Mouse (Mus musculus): ENCODE measurements at regions not wholly inside any gene's neighbourhood (a gene's known extent, or its start where the extent isn't known, plus 50 kb on each side); places are given as distances from the start of the nearest gene placed in this dataset.

DNA sequence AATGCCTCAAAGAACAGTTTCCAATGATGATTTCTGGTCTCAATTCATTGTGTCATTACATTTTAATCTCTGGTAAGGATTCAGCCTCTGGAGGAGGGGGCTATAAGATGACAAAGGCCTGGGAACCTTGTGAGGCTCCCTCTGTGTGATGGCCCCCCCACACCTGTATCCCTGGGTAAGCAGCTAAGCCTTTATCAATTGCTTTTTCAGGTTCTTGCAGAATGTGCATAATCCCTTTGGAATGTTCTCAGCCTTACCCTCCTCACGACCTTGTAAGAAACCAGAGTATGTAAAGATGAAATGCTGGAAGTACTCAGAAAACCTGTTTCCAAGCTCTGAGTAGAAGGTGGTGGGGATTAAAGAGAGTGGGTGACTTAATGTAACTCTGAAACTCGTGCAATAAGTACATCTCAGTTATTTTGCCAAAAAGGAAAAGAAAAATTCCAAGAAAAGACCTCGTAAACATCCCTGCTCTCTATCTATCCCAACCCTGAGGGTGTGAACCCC is 446.7 kb upstream of the Mctp2 start:
- DNase-seq: no peak

DNA sequence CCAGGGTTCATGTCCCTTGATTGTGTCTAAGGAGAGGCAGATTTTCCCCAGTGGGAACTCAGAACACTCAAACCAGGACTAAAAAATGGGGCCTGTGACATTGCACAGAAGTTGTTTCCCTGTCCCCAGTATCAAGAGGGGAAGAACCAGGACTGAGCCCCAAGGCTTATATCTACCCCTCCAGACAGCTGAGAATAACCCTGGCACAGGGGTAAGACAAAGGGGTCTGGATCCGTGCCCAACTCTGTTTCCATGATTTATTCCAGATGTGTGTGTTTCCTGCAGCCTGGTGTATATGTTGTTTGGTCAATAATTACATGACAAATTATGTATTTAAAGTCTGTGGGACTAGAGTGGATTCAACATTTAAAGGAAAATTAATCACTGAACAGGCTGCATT is 456.3 kb upstream of the Mctp2 start:
- no peak for DNase-seq

DNA sequence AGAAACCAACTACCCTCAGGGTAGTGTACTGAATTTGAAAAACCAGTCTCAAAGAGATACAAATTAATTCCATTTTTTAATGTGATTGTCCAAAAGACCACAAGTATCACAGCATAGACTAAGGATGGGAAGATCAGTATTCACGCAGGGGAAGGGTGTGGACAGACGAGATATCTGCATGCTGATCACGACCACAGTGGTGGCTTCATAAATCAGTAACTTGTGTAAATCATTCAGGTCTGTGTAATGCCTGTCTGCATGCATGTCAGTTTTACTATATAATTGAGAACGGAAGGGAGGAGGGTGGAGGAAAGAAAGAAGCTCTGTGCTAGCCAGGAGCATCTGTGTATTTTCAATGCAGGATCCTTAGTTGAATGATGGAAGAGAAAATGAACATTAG is 462.3 kb upstream of the Mctp2 start:
- no peak for DNase-seq

DNA sequence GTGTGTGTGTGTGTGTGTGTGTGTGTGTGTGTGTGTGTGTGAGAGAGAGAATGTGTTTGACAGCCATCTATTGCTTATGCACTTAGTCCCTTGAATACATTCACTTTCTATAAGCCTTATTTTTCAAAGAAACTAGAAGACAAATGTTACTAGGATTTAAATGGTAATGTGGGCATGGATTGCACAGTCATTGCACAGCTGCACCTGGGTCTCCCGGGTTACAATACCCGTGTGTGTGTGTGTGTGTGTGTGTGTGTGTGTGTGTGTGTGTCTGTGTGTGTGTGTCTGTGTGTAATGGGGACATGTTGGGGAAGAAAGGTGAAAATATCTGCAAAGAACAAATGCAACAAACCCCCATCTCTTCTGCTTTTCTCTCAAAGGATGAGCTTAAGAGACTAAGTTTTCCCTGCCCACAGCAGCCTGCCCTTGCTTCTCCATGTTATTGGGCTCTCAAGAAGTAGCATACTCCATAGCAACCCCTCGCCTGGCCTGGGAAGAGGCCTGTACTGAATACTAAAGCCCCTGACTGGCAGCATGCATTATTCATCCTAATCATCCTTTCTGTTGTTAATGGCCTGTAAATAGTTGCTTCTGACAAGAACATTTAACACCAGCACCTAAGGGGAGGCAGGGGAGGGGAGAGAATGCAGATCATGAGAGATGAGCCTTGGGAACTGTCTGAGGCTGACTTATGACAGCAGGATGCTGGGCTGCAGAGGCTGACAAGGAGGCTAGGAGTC is 467.8 kb upstream of the Mctp2 start:
- DNase-seq: no peak

DNA sequence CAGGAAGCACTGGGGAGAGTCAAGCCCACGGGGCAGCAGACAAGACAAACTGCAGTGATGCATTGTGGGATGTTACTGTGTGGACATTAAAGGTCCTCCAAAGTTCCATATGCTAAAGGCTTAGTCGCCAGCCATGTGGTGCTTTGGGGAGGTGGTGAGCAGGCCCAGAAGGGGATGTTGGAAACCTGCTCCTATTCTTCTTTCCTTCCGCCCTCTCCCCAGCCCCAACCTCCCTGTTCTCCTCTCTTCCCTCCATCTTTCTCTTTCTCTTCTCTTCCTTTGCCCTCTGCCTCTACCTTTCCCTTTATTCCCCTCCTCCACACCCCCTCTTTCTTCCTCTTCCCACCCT is 468.3 kb upstream of the Mctp2 start:
- DNase-seq: no peak

DNA sequence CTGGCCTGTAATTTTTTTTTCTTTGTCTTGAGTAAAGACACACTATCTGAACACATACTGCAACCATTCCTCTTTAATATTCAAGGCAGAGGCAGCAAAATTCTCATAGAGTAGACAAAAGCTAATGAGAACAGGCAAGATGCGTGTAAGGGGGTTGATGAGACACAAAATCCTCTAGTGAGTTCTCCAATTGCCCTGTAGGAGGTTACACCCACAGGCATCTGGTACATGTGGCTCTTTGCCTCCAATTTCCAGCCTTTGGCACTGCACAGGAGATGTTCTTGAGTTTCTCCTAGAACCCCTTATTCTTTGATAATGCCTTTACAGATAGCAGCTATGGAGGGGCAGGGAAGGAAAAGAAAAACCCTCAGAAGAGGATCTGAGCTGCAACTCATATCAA is 480.9 kb upstream of the Mctp2 start:
- no peak for DNase-seq

DNA sequence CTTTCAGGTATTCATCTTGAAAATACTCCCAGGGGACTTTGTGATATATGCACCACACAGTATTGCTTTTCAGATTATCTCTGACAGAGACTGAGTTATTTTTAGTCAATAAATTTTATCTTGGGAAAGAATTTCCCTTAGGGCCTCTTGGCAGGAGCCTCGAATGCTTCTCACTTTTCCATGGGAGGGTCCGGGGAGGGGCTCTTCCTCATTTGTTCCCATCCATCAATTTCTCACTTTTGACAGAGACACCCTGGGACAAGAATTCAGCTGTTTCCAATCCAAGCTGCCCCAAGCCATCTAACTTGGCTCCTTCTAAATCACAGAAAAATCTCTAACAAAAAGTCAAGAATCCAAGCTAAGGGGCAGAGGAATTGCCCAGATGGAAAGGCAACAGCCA is 481.9 kb upstream of the Mctp2 start:
- no peak for DNase-seq

DNA sequence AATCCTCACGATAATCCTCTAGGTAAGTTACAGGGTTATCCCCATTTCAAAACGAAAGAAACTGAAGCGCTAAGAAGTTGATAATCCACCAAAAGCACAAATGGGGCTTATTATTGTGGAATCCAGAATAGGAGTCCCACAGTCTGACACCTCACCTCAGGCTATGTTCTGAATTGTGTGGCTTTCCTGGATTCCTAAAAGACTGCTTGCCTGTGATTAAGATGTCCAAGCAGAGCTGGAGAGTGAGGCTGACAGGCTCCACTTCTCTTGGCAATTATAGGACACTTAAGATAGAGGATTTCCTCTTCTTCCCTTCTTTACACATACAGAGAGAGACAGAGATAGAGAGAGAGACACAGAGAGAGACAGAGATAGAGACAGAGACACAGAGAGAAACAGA is 515.7 kb upstream of the Mctp2 start:
- no peak for DNase-seq

DNA sequence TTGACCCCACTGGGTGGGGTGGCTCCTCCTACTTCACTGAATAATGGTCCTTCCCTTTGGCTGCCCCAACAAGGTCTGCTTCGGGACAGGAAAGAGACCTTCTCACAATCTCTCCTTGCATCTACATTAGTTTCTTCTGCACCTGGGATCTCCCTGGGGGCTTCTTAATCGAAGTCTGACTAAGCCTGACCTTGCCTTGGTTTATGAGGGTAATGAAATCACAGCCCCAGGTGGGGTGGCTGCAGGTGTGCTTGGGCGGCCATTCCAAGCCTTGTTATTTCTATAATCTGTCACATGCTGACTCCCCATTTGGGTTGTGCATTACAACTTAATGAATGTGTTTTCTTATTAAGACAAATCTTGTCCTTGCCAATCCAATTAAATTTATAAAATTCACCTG is 520.2 kb upstream of the Mctp2 start:
- DNase-seq: no peak

DNA sequence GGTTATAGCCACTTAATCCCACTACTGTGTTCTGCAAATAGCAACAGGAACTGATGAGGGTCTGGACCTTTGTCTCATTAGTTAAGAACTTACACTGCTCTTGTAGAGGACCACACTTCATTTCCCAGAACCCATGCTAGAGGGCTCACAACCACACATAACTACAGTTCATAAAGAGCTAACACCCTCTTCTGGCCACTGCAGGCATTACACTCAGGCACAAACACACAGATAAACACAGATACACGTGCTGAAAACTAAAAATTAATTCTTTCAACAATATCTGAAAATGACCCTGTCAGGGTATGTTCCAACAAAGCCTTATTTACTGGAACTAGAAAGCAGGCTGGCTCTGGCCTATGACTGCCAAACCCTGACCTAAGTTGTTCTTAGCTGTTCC is 529.0 kb upstream of the Mctp2 start:
- no peak for DNase-seq

DNA sequence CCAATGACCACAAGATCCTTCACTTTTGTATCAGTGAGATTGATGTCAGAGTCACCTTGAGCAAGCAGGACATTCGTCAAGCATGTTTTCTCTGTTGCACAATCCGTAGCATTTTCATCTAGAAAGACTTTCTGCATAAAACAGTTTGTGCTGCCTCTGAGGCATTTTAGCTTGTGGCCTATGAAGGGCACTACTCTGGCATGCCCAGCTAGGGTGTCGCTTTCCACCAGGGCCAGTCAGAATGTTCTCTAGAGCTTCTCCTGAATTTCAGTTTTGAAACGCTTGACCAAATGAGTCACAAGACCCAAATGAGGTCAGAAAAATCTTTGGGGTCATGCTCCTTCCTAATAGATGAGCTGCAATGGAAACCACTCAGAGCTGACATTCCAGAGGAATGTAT is 529.6 kb upstream of the Mctp2 start:
- peak; percentile 3 for DNase-seq

DNA sequence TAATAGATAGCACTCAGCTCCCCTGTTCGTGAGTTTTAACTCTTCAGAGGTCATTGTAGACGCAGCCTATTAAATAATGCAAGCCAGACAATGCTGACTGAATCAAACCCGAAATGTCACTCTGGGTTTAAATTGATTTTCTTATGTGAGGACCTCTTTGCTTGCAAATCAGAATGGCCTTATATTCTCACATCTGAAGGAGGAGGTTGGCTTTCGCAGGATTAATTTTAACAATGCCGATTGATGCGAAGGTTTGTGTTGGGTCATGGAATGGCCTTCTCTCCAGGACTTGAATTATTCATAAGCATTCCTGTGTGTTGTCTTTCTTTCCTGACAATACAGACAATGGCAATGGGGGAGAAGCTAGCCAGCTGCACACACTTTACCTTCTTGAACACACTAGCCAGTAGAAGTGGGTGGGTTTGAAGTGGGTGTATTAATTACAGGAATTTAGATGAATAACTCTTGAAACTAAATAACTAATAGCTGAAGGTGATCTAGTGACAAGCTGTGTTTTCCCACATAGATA is 530.1 kb upstream of the Mctp2 start:
- no peak for DNase-seq

DNA sequence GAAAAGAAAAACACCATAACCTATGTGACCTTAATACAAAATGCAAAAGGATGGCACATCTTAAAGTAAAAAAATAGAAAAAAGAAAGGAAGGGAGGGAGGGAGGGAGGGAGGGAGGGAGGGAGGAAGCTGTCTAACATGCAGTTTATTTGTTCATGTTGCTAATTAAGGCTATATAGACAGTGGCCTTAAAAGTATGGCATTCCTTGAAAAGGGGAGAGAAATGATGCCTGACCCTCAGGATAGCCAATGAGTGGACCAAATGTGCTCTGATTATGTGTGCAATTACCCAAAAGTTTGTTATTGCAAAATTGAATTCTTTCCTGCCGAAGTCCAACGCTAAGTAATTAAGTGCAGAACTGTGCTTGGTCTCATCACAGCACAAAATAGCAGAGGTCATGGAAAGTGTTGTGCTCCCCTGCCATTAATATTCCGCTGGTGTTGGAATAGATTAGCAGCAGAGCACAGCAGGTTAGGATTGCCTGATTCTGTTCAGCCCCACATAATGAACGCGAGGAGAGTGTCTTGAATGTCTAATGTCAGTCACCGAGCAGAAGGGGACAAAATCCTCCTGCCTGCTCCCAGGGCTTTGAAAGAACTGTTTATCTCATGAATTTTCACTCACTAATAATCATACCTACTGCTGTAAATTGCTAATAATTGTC is 531.7 kb upstream of the Mctp2 start:
- no peak for DNase-seq

DNA sequence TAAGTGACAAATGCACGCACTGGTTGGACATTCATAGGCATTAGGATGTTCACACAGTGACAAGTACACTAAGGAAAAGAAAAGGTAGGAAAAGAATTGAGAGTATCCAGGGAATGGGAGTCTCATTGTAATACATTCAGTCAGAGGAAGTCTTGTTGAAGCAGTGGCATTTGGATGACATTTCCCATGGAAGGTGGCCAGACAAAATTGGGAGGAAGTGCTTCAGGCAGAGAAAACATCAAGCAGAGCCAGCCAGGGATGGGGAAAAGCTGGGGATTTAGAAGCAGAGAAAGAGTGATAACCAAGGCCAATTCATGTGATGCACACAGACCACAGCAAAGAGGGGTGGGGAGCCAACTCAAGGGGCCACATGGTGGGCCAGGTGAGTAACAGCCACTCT is 524.0 kb upstream of the Rgma start:
- no peak for DNase-seq

DNA sequence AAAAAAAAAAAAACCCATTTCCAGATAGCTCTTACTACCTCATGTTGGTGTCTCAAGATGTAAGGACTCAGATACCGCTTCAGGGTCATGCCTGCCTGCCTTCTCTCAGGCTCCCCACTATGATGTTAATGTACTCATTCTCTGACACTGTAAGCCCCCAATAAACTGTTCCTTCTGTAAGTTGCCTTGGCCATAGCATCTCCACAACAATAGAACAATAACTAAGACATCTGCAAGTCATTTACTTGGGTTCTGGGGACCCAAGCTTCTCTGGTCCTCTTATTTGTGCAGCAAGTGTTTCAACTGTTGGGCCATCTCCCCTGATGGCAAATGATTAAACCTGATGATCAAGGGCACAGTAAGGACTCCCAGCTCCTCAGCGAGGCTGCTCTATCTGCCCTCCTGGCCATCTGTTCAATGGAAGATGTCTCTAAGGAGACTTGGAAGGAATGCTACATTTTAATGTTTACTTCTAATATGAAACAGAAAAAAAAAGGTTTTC is 520.8 kb upstream of the Rgma start:
- no peak for DNase-seq

DNA sequence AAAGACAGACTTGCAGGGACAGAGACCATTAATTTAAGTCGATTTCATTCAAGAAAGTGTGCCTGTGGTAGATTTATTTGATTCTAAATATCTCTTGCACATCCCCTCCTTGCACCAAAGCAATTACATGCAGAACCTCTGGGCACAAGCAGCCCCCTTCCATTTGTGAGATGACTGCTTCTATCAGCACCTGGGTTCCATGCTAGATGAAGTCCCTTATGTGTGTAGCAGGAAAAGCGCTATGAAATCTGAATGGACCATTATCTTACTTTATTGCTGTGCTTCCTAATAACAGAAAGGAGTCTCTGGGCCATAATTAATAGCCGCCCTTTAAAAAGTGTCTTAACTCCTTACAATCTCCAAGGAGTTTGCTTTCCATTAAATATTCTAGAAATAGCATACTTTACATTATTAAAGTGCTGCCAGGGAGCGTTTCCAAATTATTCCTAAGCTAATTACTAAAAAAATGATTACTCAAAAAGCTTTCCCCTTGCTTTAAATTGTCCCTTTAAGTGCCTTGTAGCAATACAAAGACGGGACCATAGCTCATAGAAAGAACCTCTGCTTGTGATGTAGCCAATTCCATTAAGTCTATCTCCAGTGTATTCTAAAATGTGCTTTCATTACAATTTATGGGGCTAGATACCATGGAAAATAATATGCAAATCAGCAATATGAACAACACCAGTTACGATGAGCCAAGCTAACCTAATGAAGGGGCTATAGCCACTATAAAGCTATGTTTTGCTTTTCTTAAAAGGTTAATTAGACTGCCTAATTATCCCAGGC is 508.1 kb upstream of the Rgma start:
- no peak for DNase-seq

DNA sequence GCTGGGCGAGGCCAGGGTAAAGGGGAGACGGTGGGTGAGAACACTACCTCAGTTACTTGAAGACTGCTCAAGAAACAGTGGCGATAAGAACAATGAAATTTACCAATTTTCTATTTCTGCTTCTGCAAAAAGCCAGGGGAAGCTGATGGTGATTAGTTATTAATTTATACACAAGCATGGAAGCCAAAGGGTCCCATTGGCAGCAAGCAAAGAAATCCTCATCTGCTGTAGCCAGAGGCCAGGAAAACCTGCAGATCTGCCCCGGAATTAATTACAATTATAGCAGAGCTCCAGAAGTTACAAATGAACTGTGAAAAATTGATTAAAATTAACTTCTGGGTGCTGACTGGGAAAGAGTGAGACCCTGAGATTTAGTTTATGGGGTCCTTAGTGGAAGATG is 506.2 kb upstream of the Rgma start:
- DNase-seq: no peak

DNA sequence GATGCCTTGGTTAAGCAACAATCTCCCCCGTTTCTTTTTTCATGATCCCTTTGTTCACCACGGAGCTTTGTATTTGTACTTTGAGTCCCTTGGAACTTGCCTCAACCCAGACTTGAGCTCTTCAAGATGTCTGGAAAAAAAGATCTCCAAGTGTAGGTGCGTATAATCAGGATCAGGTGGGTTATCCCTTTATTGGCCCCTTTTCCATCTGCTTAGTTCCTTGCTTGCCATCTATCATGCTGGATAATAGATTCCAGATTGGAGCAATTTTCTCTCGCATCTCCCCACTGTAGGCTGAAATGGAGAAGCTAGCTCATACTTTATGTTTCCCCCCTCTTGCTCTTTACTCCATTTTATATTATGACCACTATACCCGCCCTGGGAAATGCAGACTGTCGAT is 474.5 kb upstream of the Rgma start:
- DNase-seq: no peak

DNA sequence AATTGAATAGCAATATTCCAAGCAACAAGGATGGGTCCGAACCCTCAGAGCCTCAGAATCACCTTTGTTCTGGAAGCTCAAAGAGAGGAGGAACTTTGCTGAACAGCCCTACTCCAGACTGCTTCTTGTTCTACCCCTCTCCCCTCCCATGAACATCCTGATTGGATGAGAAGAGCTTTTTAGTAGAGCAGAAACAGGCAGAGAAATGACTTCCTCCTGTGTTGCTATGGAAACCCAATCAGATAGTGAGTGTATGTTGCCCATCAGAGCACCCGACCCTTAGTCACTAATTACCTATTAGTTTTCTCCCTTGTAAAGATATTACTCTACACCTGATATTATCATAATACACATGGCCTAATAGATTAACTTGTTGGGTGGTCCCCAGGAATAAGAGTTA is 469.4 kb upstream of the Rgma start:
- no peak for DNase-seq

DNA sequence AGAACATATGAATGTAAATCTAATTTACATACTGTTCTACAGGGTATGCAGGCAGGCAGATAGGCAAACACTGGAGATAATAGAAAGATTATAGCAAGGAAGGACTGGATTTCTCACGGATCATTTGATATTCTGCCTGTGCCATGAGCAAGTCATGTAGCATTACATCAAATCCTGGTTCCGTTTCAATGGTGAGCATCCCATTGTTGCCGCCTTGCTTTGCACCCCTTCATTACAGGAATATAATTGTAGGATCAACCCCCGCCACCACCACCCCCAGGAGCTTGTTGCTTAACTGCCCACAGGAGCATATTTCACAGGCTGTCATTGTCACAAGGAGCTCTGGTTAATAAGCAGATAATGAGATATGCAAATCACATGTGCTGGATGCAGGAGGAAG is 468.8 kb upstream of the Rgma start:
- no peak for DNase-seq

DNA sequence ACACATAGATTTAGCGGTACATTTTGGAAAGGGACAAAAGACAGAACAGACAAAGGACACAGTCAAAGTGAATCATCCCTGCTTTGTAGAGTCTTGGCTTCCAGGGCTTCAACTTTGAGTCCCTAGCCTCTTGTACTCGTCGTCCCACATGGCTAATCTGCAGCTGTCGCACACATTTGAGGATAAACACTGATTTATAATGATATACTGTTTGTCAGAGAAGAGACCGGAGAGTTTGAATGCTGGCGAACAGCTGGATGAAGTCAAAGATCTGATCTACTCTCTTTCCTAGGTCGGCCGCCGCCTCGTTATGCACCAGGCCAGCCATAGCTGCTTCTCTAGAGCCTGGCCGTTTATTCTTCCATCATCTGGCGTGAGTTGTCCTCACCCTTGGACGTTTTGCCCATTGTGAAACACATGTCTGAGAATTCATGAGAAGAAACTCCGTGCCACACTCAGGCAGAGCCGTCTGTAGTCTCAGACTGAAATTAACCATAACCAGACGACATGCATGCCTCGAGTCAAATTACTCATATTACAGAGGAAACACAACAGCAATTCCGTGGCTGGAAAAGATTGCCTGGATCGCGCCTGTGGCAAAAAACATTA is 448.4 kb upstream of the Rgma start:
- no peak for DNase-seq

DNA sequence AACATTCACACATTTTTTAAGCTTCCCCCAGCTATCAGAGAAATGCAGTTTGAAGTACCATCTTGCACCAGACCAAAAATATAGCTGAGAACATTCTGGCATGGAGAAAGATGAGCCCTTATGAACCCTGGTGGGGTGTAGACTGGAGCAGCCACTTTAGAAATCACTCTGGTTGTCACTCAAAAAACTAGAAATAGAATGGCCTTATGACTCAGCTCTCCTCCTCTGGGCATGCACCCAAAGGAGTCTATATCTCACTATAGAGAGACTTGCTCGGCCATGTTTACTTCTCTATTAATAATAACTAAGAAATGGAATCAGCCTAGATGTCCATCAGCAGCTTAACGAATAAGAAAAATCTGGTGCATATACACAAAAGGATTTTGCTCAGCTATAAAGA is 436.5 kb upstream of the Rgma start:
- DNase-seq: no peak

DNA sequence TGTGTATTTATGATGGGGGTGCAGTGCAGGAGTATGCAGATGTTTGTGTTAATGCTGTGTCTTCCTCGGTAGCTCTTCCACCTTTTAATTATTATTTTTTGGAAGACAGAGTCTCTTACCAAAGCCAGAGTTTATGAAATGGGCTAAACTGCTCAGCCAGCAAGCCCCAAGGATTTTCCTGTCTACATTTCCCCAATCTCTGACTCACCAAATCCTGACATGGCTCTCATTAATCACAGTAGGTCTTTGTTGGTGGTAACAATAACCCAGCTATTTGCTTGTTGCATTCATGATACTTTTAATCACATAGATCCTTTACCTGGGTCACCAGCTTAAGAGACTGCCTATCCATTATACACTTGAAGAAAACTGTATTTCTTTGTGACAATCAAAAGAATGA is 427.8 kb upstream of the Rgma start:
- DNase-seq: no peak

All from lung, postnatal 14 days (tissue).